Mouse (Mus musculus) kidney, embryonic 16.5 days (tissue): ENCODE results near the gene Slmap. TPM values are rescaled to one million over a fixed set of nuclear protein-coding genes. Genes with fewer than 3 reads are reported as not detected.

Source experiments
- ATAC-seq: fragments of 200-750 bp; cut with Nextera tagmentation; 2 replicates; pipeline ENCODE4 v1.8.0; 2017; ENCODE audit warnings: moderate TSS enrichment; ENCODE audit not compliant: low FRiP score, low TSS enrichment
- H3K27ac ChIP-seq: fragments of 300-500 bp; sonication (generic); 2 replicates; pipeline ENCODE4 v1.5.1; 2014; ENCODE audit warnings: low read length
- H3K27me3 ChIP-seq: fragments of 300-500 bp; sonication (generic); 2 replicates; pipeline ENCODE4 v1.6.1; 2014; ENCODE audit warnings: low read length, control low read depth, mixed read lengths; ENCODE audit not compliant: insufficient read depth
- H3K36me3 ChIP-seq: fragments of 300-500 bp; sonication (generic); 2 replicates; pipeline ENCODE4 v1.6.1; 2014; ENCODE audit warnings: low read length, control low read depth, mixed read lengths; ENCODE audit not compliant: insufficient read depth
- H3K4me1 ChIP-seq: fragments of 300-500 bp; sonication (generic); 2 replicates; pipeline ENCODE4 v1.6.1; 2014; ENCODE audit warnings: low read length, control low read depth, mixed read lengths; ENCODE audit not compliant: insufficient read depth
- H3K4me2 ChIP-seq: fragments of 300-500 bp; sonication (generic); replicated peaks from 2 replicates; pipeline ENCODE4 v1.6.1; 2014; ENCODE audit warnings: low read depth, low read length
- H3K4me3 ChIP-seq: fragments of 300-500 bp; sonication (generic); 2 replicates; pipeline ENCODE4 v1.5.1; 2014; ENCODE audit warnings: mild to moderate bottlenecking, low read length
- H3K9ac ChIP-seq: fragments of 300-500 bp; sonication (generic); replicated peaks from 2 replicates; pipeline ENCODE4 v1.6.1; 2014; ENCODE audit warnings: low read length
- H3K9me3 ChIP-seq: fragments of 300-500 bp; sonication (generic); 2 replicates; pipeline ENCODE4 v1.6.1; 2016; ENCODE audit warnings: low read length, control low read depth
- WGBS: fragments of 180-500 bp; shearing (Covaris S2); extraction: QIAGEN DNeasy Blood & Tissue Kit; methylation state at CpG from one replicate; pipeline ENCODE4 v1.1.7; 2014; 5-methylcytosine and 5-hydroxymethylcytosine counted together
- polyA plus RNA-seq: library from polyadenylated mRNA; unstranded; fragments of >200 nt; fragmentation: Nextera tagmentation; extraction: Ambion mirVana; gene quantifications from 2 replicates; pipeline ENCODE4 v1.2.1, GENCODE M21; 2015

The Slmap gene
- polyA plus RNA-seq, 1 experiment from 2014 or later: 18.4 TPM

DNA sequence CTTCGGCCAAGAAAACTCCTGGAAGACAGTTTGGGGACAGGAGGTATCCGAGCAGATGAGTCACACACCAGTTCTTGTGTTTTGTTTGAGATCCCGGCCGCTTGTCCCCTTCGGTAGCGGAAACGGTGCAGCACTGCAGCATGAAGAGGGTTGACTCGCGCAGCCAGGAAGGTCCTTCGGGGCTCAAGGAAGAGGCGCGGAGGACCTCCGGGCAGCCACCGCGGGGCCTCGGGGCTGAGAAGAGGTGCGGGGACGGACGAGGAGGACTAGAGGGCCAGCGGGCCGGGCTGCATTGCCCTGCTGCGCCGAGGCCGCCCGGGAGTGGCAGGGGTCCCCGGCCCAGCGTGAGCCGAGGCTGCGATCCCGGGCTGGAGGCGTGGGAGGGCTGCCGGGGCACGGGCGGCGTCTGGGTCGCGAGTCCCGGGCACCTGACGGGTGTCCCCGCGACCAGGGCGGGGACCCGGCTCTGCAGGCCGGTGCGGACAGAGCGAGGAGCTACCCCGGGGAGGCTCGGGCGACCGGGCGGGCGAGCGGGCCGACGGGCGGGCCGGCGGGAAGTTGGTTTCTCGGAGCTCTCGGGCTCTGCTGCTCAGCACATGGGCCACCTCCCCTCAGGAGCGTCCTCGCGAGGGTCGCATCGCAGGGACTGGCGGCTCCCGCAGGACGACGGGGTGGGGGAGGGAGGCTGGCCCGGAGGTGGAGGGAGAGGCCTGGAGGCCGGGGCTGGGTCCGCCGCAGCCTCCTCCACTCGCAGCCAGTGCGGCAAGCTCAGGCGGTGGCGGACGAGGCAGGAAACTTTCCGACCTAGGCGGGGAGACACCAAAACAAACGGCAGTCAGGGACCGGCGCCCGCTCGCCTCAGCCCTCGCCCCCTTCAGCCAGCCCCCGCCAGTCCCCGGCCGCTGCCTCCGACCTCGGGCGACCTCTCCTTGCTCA is 642 bp downstream of the Slmap start:
- Histone ChIP-seq H3K27ac (peak overlapping the region; percentile 88), H3K9me3 (no peaks in the 10 kb centered on the region), H3K36me3 (0 out of 2 replicates have a peak, but pooled peaks cover 2% of the 10 kb centered on the region), H3K4me3 (peak overlapping the region; percentile 94), H3K9ac (peak overlapping the region; percentile 94), H3K27me3 (no peaks in the 10 kb centered on the region), H3K4me2 (peak overlapping the region; percentile 81), H3K4me1 (peaks cover 32% of the 10 kb centered on the region)
- WGBS: under 1% methylated on average over 75 of the region's 92 CpGs
- ATAC-seq: peak; percentile 91

DNA sequence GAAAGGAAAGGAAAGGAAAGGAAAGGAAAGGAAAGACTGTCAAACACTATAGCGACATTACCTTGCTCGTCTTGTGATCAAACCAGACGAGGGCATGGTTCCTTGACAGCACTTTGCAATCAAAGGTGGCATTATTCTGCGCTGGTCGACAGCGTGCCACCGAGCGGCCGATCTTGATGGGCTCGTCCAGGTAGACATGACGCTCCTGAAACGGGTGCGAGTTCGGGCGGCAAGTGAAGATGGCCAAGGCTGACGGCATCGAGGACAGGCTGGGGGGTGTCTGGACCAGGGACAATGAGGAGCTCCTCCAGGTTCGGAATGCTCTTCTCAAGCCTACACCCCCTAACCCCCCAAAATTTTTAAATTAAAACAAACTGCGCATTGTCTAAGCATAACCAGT is 1.5 kb downstream of the Slmap start:
- Histone ChIP-seq H3K9ac (peak overlapping the region; percentile 94), H3K4me1 (peaks cover 37% of the 10 kb centered on the region), H3K9me3 (no peaks in the 10 kb centered on the region), H3K27ac (no peak overlapping the region), H3K4me3 (peak overlapping the region; percentile 94), H3K4me2 (peak overlapping the region; percentile 81), H3K36me3 (0 out of 2 replicates have a peak, but pooled peaks cover 2% of the 10 kb centered on the region), H3K27me3 (no peaks in the 10 kb centered on the region)
- 26% methylated on average over 19 of the region's 19 CpGs for WGBS
- ATAC-seq: no peak

DNA sequence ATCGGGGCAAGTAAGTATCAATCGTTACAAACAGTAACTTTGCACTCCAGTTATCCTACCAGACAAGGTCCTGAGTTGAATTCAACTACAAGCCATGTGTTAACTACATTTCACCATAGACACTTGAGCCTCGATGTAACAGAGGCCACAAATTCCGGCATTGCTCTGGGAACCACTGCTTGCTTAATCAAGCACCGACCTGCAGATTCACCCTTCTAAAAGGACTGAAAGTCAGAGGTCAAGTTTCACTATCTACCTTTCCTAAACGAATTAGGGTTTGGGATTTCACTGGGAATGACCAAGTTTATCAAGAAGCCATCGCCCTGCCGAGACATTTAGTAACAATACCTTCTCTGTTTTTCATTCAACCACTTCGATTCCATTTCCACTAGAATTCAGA is 2.0 kb downstream of the Slmap start:
- no peak for ATAC-seq
- H3K4me2 ChIP-seq: peak overlapping the region; percentile 81
- H3K4me3 ChIP-seq: peak overlapping the region; percentile 94
- H3K9me3 ChIP-seq: no peaks in the 10 kb centered on the region
- no peak overlapping the region for H3K27ac ChIP-seq
- H3K4me1 ChIP-seq: peaks cover 37% of the 10 kb centered on the region
- no peaks in the 10 kb centered on the region for H3K27me3 ChIP-seq
- WGBS: 45% methylated on average over 9 of the region's 9 CpGs
- H3K36me3 ChIP-seq: 0 out of 2 replicates have a peak, but pooled peaks cover 2% of the 10 kb centered on the region
- peak overlapping the region; percentile 94 for H3K9ac ChIP-seq

DNA sequence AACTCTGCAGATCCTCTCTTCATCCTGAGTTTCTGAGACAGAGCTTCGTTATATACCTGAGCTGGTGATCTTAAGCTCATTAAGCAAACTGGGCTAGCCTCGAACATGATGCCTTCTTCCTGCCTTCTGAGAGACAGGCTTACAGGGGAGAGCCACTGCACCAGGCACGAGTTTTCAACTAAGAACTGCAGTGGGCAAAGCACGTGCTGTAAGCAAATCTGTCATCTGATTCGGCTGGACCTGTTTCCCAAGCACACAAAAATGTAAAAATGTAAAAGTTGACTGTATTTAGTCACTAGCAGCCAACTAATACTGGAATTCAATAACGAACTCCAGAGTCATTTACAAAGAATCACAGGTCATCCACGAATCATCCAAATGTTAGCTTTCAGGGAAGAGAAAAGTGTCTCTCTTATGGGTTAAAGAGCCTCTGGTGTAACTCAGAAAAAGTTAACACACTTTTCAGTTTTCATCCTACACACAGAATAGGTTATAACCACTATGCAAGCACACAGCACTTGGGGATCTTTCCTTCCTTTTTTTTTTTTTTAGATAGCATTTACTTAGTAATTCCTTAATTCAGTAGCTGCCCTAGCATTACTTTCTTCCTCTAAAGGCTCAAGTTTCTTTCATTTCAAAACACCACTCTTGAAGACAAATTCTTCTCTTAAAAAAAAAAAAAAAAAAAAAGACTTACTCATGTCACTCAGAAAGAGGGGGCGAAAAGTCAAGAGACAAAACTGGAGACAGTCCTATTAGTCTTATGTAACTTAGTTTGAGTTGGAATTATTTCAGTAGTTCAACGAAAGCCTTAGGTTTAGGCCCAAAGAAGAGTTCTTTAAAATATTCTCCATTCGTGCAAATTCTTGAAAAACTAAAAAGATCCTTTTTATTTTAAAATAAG is 3.1 kb downstream of the Slmap start:
- ATAC-seq: no peak
- no peak overlapping the region for H3K27ac ChIP-seq
- peaks cover 37% of the 10 kb centered on the region for H3K4me1 ChIP-seq
- WGBS: 71% methylated on average over 10 of the region's 10 CpGs
- no peak overlapping the region for H3K9ac ChIP-seq
- 0 out of 2 replicates have a peak overlapping the region, but pooled peaks have one; percentile 5 for H3K4me2 ChIP-seq
- H3K27me3 ChIP-seq: no peaks in the 10 kb centered on the region
- H3K9me3 ChIP-seq: no peaks in the 10 kb centered on the region
- H3K36me3 ChIP-seq: 0 out of 2 replicates have a peak, but pooled peaks cover 2% of the 10 kb centered on the region
- H3K4me3 ChIP-seq: no peak overlapping the region

DNA sequence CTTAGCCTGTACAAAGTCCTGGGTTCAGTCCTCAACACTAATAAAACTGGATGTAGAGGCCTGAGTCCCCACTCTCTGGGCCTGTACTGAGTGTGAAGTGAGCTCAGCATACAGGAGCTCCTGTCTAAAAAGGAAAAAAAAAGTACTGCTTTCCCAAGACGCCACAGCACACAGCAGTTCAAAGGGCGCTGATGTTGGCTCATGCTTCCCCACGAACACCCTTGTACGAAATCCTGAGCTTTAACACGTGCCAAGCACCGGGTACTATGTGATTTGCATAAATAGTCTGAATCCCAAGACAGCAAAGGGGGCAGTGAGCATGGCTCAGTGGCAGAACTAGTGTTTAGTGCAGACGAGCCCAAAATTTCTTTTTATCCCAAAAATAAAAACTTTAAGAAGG is 4.4 kb downstream of the Slmap start:
- Histone ChIP-seq H3K4me2 (0 out of 2 replicates have a peak overlapping the region, but pooled peaks have one; percentile 0), H3K36me3 (0 out of 2 replicates have a peak, but pooled peaks cover 2% of the 10 kb centered on the region), H3K4me1 (peaks cover 37% of the 10 kb centered on the region), H3K9me3 (no peaks in the 10 kb centered on the region), H3K4me3 (no peak overlapping the region), H3K27ac (no peak overlapping the region), H3K9ac (no peak overlapping the region), H3K27me3 (no peaks in the 10 kb centered on the region)
- WGBS: 68% methylated on average over 7 of the region's 7 CpGs
- no peak for ATAC-seq

DNA sequence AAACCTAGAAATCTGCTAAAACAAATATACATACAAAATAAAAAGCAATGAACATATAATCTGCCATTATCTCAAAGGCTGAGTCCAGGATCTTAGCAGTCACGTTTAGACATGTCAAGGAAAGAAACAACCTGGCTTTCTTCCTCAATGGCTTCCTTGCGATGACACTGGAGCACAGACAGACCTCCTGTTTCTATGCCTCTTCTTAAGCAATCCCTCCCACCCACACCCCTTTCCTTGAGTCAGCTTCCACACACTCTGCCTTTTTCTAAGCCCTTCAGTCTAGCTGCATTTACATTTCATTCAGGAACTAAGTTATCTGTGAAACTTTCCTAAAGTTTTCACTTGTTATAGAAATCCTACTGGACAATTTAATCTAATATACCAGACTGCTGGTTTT is 6.4 kb downstream of the Slmap start:
- Histone ChIP-seq H3K9ac (no peak overlapping the region), H3K9me3 (no peaks in the 10 kb centered on the region), H3K4me3 (no peak overlapping the region), H3K27me3 (no peaks in the 10 kb centered on the region), H3K4me2 (no peak overlapping the region), H3K4me1 (peaks cover 36% of the 10 kb centered on the region), H3K36me3 (0 out of 2 replicates have a peak, but pooled peaks cover 2% of the 10 kb centered on the region), H3K27ac (no peak overlapping the region)
- 47% methylated on average over 2 of the region's 2 CpGs for WGBS
- ATAC-seq: no peak

DNA sequence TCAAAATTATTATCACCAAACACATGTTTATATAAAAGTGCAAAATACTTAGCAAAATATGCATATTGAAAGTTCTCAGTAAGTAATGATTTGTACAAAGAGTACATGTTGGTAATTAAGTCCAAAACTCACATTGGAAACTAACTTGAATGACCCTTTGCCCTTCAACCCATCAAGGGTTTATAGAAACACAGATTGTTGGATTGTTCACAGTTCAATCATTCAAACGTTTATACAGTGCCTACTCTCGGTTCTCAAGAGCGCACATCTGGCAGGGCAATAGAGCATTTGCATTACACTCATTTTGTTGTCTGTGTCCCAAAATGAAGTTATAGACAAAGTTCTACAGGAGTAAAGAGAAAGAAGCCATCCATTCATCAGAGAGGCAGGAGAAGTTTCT is 8.8 kb downstream of the Slmap start:
- ATAC-seq: no peak
- Histone ChIP-seq H3K4me2 (no peak overlapping the region), H3K4me3 (no peak overlapping the region), H3K9me3 (no peaks in the 10 kb centered on the region), H3K27me3 (no peaks in the 10 kb centered on the region), H3K9ac (no peak overlapping the region), H3K27ac (no peak overlapping the region), H3K4me1 (peaks cover 25% of the 10 kb centered on the region), H3K36me3 (no peaks in the 10 kb centered on the region)
- WGBS: 56% methylated on average over 3 of the region's 3 CpGs

DNA sequence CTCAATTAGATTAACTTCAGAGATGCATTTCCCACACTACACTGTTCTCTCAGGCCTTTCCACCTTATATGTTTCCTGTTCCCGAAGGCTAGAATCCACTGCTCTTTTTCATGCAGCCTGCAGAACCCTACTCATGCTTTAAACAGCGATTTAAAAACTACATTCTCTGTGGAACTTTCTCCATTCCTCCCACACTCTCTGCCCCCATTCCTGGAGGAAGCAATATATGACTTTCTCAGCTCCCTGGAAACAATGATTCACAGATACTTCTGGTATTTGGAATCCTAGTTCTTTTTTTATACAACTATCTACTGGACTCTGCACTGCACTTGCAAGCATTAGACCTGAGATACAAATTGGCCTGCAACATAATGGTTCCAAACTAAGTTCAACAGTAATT is 11.6 kb downstream of the Slmap start:
- H3K9ac ChIP-seq: no peak overlapping the region
- ATAC-seq: no peak
- no peaks in the 10 kb centered on the region for H3K27me3 ChIP-seq
- H3K4me1 ChIP-seq: peaks cover 9% of the 10 kb centered on the region; the same call in 1 of the 2 replicates
- no peak overlapping the region for H3K4me3 ChIP-seq
- no peaks in the 10 kb centered on the region for H3K36me3 ChIP-seq
- WGBS: 74% methylated on average over 2 of the region's 2 CpGs
- H3K27ac ChIP-seq: no peak overlapping the region
- H3K9me3 ChIP-seq: no peaks in the 10 kb centered on the region
- no peak overlapping the region for H3K4me2 ChIP-seq

DNA sequence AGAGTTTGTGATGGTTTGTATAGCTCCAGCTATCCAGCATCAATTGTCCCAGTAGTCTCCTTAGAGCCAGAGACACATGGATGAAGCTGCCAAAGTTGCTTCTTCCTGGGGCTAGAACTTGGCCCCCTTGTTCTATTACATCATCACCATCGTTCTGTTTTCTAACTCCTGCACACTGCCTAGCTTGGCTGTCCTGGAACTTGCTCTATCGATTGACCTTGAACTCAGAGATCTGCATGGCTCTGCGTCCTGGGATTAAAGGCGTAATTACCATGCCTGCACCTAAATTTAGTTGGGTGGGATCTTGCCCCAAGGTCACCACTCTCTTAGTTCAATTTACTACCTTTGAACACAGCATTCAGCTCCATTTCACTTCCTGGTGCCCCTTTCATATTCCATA is 14.9 kb downstream of the Slmap start:
- Histone ChIP-seq H3K4me2 (no peak overlapping the region), H3K36me3 (no peaks in the 10 kb centered on the region), H3K27me3 (no peaks in the 10 kb centered on the region), H3K27ac (no peak overlapping the region), H3K9ac (no peak overlapping the region), H3K4me3 (no peak overlapping the region), H3K9me3 (no peaks in the 10 kb centered on the region), H3K4me1 (peaks cover 9% of the 10 kb centered on the region; the same call in 1 of the 2 replicates)
- 96% methylated on average over 4 of the region's 4 CpGs for WGBS
- ATAC-seq: no peak
